Mouse (Mus musculus) liver, postnatal 0 days (tissue): Measurements from ENCODE around the gene Chpf2.

Source experiments
- CTCF ChIP-seq: sonication (generic); IDR thresholded peaks from 2 replicates; pipeline ENCODE4 v1.5.1; 2016; ENCODE audit warnings: antibody characterized with exemption, low read depth
- EP300 ChIP-seq: IDR thresholded peaks from 2 replicates; pipeline ENCODE4 v1.6.1; 2016; ENCODE audit warnings: antibody characterized with exemption, low read depth, mild to moderate bottlenecking

GRCm38 (mm10) chr5:24605980-24606665 is 19.6 kb downstream of the Chpf2 start:
- TF ChIP-seq CTCF = no peak
- no peak for TF ChIP-seq EP300
